Mouse (Mus musculus) midbrain, postnatal 0 days (tissue): ENCODE measurements around the gene Cdhr5. TPM values are rescaled to one million over a fixed set of nuclear protein-coding genes. Genes with fewer than 3 reads are reported as not detected.

ENCODE experiments used
- ATAC-seq: fragments of 200-750 bp; cut with Nextera tagmentation; 2 replicates; pipeline ENCODE4 v1.8.0; 2017; ENCODE audit warnings: moderate number of reproducible peaks, mild to moderate bottlenecking, moderate TSS enrichment, moderate library complexity; ENCODE audit not compliant: low FRiP score
- DNase-seq: peaks from one replicate; pipeline ENCODE4 v3.0.0-alpha.2; 2015; ENCODE audit warnings: low spot score
- H3K27ac ChIP-seq: fragments of 300-500 bp; sonication (generic); 2 replicates; pipeline ENCODE4 v1.5.1; 2014; ENCODE audit warnings: low read depth, mild to moderate bottlenecking, low read length, mixed read lengths
- H3K27me3 ChIP-seq: fragments of 300-500 bp; sonication (generic); 2 replicates; pipeline ENCODE4 v1.6.1; 2014; ENCODE audit warnings: low read length, control low read depth, mixed read lengths; ENCODE audit not compliant: insufficient read depth
- H3K36me3 ChIP-seq: fragments of 300-500 bp; sonication (generic); 2 replicates; pipeline ENCODE4 v1.6.1; 2014; ENCODE audit warnings: low read length, control low read depth, mixed read lengths; ENCODE audit not compliant: insufficient read depth
- H3K4me1 ChIP-seq: fragments of 300-500 bp; sonication (generic); 2 replicates; pipeline ENCODE4 v1.6.1; 2014; ENCODE audit warnings: mild to moderate bottlenecking, control low read depth, antibody characterized with exemption, low read length, mixed read lengths; ENCODE audit not compliant: insufficient read depth
- H3K4me2 ChIP-seq: fragments of 300-500 bp; sonication (generic); 2 replicates; pipeline ENCODE4 v1.6.1; 2014; ENCODE audit warnings: low read depth, mild to moderate bottlenecking, low read length, mixed read lengths; ENCODE audit not compliant: poor library complexity, severe bottlenecking
- H3K4me3 ChIP-seq: fragments of 300-500 bp; sonication (generic); 2 replicates; pipeline ENCODE4 v1.5.1; 2014; ENCODE audit warnings: low read depth, mild to moderate bottlenecking, low read length, moderate library complexity
- H3K9ac ChIP-seq: fragments of 300-500 bp; sonication (generic); replicated peaks from 2 replicates; pipeline ENCODE4 v1.6.1; 2014; ENCODE audit warnings: mild to moderate bottlenecking, low read length, moderate library complexity, mixed read lengths; ENCODE audit not compliant: poor library complexity, severe bottlenecking
- H3K9me3 ChIP-seq: fragments of 300-500 bp; sonication (generic); 2 replicates; pipeline ENCODE4 v1.6.1; 2016; ENCODE audit warnings: low read length, control low read depth
- CTCF ChIP-seq: IDR thresholded peaks from 2 replicates; pipeline ENCODE4 v1.5.1; 2016; ENCODE audit warnings: antibody characterized with exemption, mild to moderate bottlenecking
- WGBS: fragments of 180-500 bp; shearing (Covaris S2); extraction: QIAGEN DNeasy Blood & Tissue Kit; methylation state at CpG from one replicate; pipeline ENCODE4 v1.1.7; 2014; 5-methylcytosine and 5-hydroxymethylcytosine counted together
- polyA plus RNA-seq: library from polyadenylated mRNA; unstranded; fragments of >200 nt; fragmentation: Nextera tagmentation; extraction: Ambion mirVana; gene quantifications from 2 replicates; pipeline ENCODE4 v1.2.1, GENCODE M21; 2015
- total RNA-seq: library from RNA; depleted of rRNA; stranded (reverse); fragments of >200 nt; gene quantifications from 2 replicates; pipeline ENCODE4 v1.2.3, GENCODE M21; 2014

Gene Cdhr5
- total and polyA plus RNA-seq, 2 experiments from 2014 or later, result not detected

GRCm38 (mm10) chr7:141270631-141271030 is 6.0 kb downstream of the Cdhr5 start:
- H3K27ac ChIP-seq, result no peak overlapping the region
- WGBS, result 82% methylated on average over 3 of the region's 3 CpGs
- no peak for DNase-seq
- no peaks in the 10 kb centered on the region for H3K36me3 ChIP-seq
- H3K4me1 ChIP-seq, result no peaks in the 10 kb centered on the region
- no peak for ATAC-seq
- no peaks in the 10 kb centered on the region for H3K27me3 ChIP-seq
- no peak overlapping the region for H3K9ac ChIP-seq
- no peaks in the 10 kb centered on the region for H3K9me3 ChIP-seq
- no peak overlapping the region for H3K4me3 ChIP-seq
- no peak overlapping the region for H3K4me2 ChIP-seq
- no peak for TF ChIP-seq CTCF

- no peak for DNase-seq
Measured at GRCm38 (mm10) chr7:141269273-141269545, 7.4 kb downstream of the Cdhr5 start.

GRCm38 (mm10) chr7:141268466-141269272 is 7.9 kb downstream of the Cdhr5 start:
- 80% methylated on average over 24 of the region's 24 CpGs for WGBS
- no peaks in the 10 kb centered on the region for H3K4me1 ChIP-seq
- H3K27ac ChIP-seq, result no peak overlapping the region
- no peak overlapping the region for H3K4me2 ChIP-seq
- H3K9ac ChIP-seq, result no peak overlapping the region
- ATAC-seq, result no peak
- H3K4me3 ChIP-seq, result no peak overlapping the region
- H3K36me3 ChIP-seq, result peaks cover 5% of the 10 kb centered on the region
- H3K9me3 ChIP-seq, result no peaks in the 10 kb centered on the region
- no peak for TF ChIP-seq CTCF
- no peak for DNase-seq
- H3K27me3 ChIP-seq, result no peaks in the 10 kb centered on the region

More at GRCm38 (mm10) chr7:141269273-141269545, 7.4 kb downstream of the Cdhr5 start:
- H3K4me2 ChIP-seq, result no peak overlapping the region
- no peaks in the 10 kb centered on the region for H3K4me1 ChIP-seq
- H3K27me3 ChIP-seq, result no peaks in the 10 kb centered on the region
- 83% methylated on average over 14 of the region's 14 CpGs for WGBS
- H3K27ac ChIP-seq, result no peak overlapping the region
- no peak overlapping the region for H3K9ac ChIP-seq
- H3K36me3 ChIP-seq, result no peaks in the 10 kb centered on the region; the same call in 1 of the 2 replicates
- no peak overlapping the region for H3K4me3 ChIP-seq
- TF ChIP-seq CTCF, result no peak
- H3K9me3 ChIP-seq, result no peaks in the 10 kb centered on the region
- no peak for ATAC-seq

GRCm38 (mm10) chr7:141265739-141266561 is 10.6 kb downstream of the Cdhr5 start, which contains the start of gene Irf7:
Gene Irf7 (minus strand): TSS chr7:141266481.
- peak; percentile 11 for DNase-seq
- H3K4me1 ChIP-seq, result no peaks in the 10 kb centered on the region
- WGBS, result 12% methylated on average over 25 of the region's 25 CpGs
- H3K4me2 ChIP-seq, result peak within 1 kb of the TSS; percentile 37
- H3K36me3 ChIP-seq, result peaks cover 32% of the 10 kb centered on the region
- no peaks in the 10 kb centered on the region for H3K9me3 ChIP-seq
- no peak for TF ChIP-seq CTCF
- H3K27me3 ChIP-seq, result no peaks in the 10 kb centered on the region
- no peak within 1 kb of the TSS for H3K27ac ChIP-seq
- peak within 1 kb of the TSS; percentile 21; the same call in 1 of the 2 replicates for H3K4me3 ChIP-seq
- ATAC-seq, result no peak
- H3K9ac ChIP-seq, result 0 out of 2 replicates have a peak within 1 kb of the TSS, but pooled peaks have one; percentile 0

GRCm38 (mm10) chr7:141265411-141265738 is 11.2 kb downstream of the Cdhr5 start:
- Histone ChIP-seq H3K9ac (no peak overlapping the region), H3K4me1 (no peaks in the 10 kb centered on the region), H3K36me3 (peaks cover 38% of the 10 kb centered on the region), H3K4me3 (no peak overlapping the region), H3K4me2 (peak overlapping the region; percentile 37; the same call in 1 of the 2 replicates), H3K27ac (no peak overlapping the region), H3K9me3 (no peaks in the 10 kb centered on the region), H3K27me3 (no peaks in the 10 kb centered on the region)
- no peak for TF ChIP-seq CTCF
- DNase-seq, result no peak
- 39% methylated on average over 11 of the region's 11 CpGs for WGBS
- no peak for ATAC-seq
